Mouse (Mus musculus) limb, embryonic 13.5 days (tissue): ENCODE data around the gene Rapgef4. TPM values are rescaled to one million over a fixed set of nuclear protein-coding genes. Genes with fewer than 3 reads are reported as not detected.

Experiments
- ATAC-seq: fragments of 200-750 bp; cut with Nextera tagmentation; 2 replicates; pipeline ENCODE4 v1.8.0; 2017; ENCODE audit warnings: low read depth, moderate number of reproducible peaks, moderate TSS enrichment; ENCODE audit not compliant: low FRiP score
- H3K27ac ChIP-seq: fragments of 300-500 bp; sonication (generic); 2 replicates; pipeline ENCODE4 v1.5.1; 2015; ENCODE audit warnings: inconsistent platforms, mild to moderate bottlenecking, moderate library complexity
- H3K27me3 ChIP-seq: fragments of 300-500 bp; sonication (generic); 2 replicates; pipeline ENCODE4 v1.6.1; 2015; ENCODE audit warnings: mild to moderate bottlenecking, inconsistent platforms
- H3K36me3 ChIP-seq: fragments of 300-500 bp; sonication (generic); 2 replicates; pipeline ENCODE4 v1.6.1; 2015; ENCODE audit warnings: inconsistent platforms, mild to moderate bottlenecking, moderate library complexity
- H3K4me1 ChIP-seq: fragments of 300-500 bp; sonication (generic); 2 replicates; pipeline ENCODE4 v1.6.1; 2015; ENCODE audit warnings: inconsistent platforms
- H3K4me2 ChIP-seq: fragments of 300-500 bp; sonication (generic); replicated peaks from 2 replicates; pipeline ENCODE4 v1.6.1; 2015; ENCODE audit warnings: inconsistent platforms, mild to moderate bottlenecking, moderate library complexity
- H3K4me3 ChIP-seq: fragments of 300-500 bp; sonication (generic); 2 replicates; pipeline ENCODE4 v1.5.1; 2015; ENCODE audit warnings: moderate library complexity, mild to moderate bottlenecking, inconsistent platforms
- H3K9ac ChIP-seq: fragments of 300-500 bp; sonication (generic); 2 replicates; pipeline ENCODE4 v1.6.1; 2015; ENCODE audit warnings: mild to moderate bottlenecking, inconsistent platforms
- H3K9me3 ChIP-seq: fragments of 300-500 bp; sonication (generic); 2 replicates; pipeline ENCODE4 v1.6.1; 2016; ENCODE audit warnings: inconsistent platforms
- WGBS: fragments of 180-500 bp; shearing (Covaris S2); methylation state at CpG from one replicate; pipeline ENCODE4 v1.1.7; 2015; 5-methylcytosine and 5-hydroxymethylcytosine counted together
- polyA plus RNA-seq: library from polyadenylated mRNA; unstranded; fragments of >200 nt; fragmentation: Nextera tagmentation; extraction: Ambion mirVana; gene quantifications from 2 replicates; pipeline ENCODE4 v1.2.1, GENCODE M21; 2015

Rapgef4 gene
- polyA plus RNA-seq, 1 experiment from 2014 or later: 2.3 TPM

DNA sequence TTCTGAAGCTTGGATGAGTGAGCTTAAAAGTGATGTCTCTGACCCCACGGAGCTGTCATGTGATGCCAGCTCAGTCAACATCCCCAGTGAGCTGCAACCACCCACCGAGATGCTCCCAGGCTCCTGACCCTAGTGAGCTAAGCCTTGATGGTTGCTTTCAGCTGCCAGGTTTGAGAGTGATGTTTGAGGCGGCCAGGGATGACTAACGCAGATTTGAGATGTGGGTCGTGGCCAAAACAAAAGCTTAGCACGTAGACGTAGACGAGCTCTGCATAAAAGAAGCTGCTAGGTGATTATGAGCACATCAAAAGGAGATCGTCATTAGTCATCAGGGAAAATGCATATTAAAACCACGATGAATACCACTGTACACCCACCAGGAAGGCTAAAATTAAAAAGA, 16.8 kb upstream of the Rapgef4 start:
- WGBS: 45% methylated on average over 10 of the region's 10 CpGs
- Histone ChIP-seq H3K4me2 (no peak overlapping the region), H3K4me1 (peaks cover 8% of the 10 kb centered on the region), H3K9ac (no peak overlapping the region), H3K9me3 (no peaks in the 10 kb centered on the region), H3K36me3 (no peaks in the 10 kb centered on the region), H3K27ac (no peak overlapping the region), H3K4me3 (no peak overlapping the region), H3K27me3 (no peaks in the 10 kb centered on the region)
- no peak for ATAC-seq

DNA sequence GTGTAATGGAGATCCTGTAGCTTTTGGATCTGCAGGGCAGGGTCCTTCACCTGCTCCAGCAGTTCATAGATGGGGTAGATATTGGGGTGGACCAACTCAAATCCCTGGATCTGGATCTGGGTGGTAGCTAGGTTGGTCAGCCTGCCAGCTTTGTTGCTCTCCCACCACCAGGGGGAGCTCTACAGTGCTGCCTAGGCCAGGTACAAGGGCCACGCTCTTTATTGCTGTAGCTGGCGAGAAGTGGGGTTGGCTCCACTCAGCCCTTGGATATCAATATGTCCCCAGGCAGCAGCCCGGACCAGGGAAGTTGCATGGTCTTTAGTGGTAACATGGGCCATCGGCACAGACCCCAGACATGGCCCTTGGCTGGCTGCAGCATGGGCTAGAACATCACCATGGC, 15.6 kb upstream of the Rapgef4 start:
- H3K4me2 ChIP-seq: no peak overlapping the region
- no peak overlapping the region for H3K27ac ChIP-seq
- WGBS: 83% methylated on average over 4 of the region's 4 CpGs
- H3K4me1 ChIP-seq: peaks cover 8% of the 10 kb centered on the region
- H3K4me3 ChIP-seq: no peak overlapping the region
- no peaks in the 10 kb centered on the region for H3K36me3 ChIP-seq
- no peak overlapping the region for H3K9ac ChIP-seq
- no peak for ATAC-seq
- H3K9me3 ChIP-seq: no peaks in the 10 kb centered on the region
- H3K27me3 ChIP-seq: no peaks in the 10 kb centered on the region

- no peak overlapping the region for H3K4me3 ChIP-seq
- no peaks in the 10 kb centered on the region for H3K36me3 ChIP-seq
- WGBS: 17% methylated on average over 4 of the region's 4 CpGs
- H3K27ac ChIP-seq: no peak overlapping the region
- peak; percentile 71 for ATAC-seq
- H3K9ac ChIP-seq: no peak overlapping the region
- no peaks in the 10 kb centered on the region for H3K9me3 ChIP-seq
- peaks cover 20% of the 10 kb centered on the region for H3K4me1 ChIP-seq
- H3K27me3 ChIP-seq: no peaks in the 10 kb centered on the region
- no peak overlapping the region for H3K4me2 ChIP-seq
Measured at GRCm38 (mm10) chr2:71966737-71967136, 14.3 kb upstream of the Rapgef4 start.

DNA sequence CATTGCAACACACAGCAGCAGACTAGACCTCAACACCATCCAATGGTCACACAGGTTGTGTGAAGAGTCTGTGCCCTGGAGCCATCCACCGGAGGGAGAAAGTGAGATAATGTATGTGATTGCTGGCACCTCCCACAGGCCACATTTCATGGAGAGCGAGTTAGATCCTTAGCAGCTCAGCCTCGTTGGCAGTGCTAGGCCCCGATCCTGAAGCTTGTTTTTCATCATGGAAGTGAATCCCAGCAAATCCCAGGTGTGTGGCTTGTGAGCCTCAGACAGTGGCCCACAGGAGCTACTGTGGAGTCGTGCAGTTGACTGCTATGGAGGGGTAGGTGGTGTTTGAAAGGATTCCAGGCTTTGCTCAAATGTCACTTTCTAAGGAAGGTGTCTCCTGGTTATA, 13.2 kb upstream of the Rapgef4 start:
- no peak overlapping the region for H3K4me2 ChIP-seq
- no peak for ATAC-seq
- WGBS: 52% methylated on average over 5 of the region's 5 CpGs

DNA sequence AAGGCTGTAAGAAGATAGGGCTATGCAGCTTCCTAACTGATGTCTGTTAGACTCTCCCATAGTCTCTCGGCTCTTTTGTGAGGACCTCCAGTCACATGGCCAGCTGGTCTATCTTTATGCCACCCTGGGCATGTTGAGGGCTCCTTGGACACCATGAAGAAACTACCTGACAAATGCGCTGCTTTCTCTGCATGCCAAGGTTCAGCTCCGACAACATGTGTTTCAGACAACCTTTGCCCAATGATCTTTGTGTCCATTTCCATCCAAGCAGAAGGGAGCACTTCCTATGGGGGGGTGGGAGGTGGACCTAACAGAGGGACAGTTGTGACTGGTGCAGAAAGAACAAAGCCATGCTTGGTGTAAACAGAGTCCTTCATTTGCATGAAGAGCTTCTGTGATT, 7.4 kb upstream of the Rapgef4 start:
- no peak overlapping the region for H3K27ac ChIP-seq
- H3K27me3 ChIP-seq: no peaks in the 10 kb centered on the region
- no peak overlapping the region for H3K9ac ChIP-seq
- no peak overlapping the region for H3K4me2 ChIP-seq
- no peaks in the 10 kb centered on the region for H3K9me3 ChIP-seq
- WGBS: 65% methylated on average over 3 of the region's 3 CpGs
- no peak overlapping the region for H3K4me3 ChIP-seq
- no peaks in the 10 kb centered on the region for H3K36me3 ChIP-seq
- no peak for ATAC-seq
- H3K4me1 ChIP-seq: peaks cover 21% of the 10 kb centered on the region

More for the DNA sequence above, 13.2 kb upstream of the Rapgef4 start:
- no peaks in the 10 kb centered on the region for H3K36me3 ChIP-seq
- H3K4me3 ChIP-seq: no peak overlapping the region
- no peak overlapping the region for H3K27ac ChIP-seq
- H3K4me1 ChIP-seq: peaks cover 29% of the 10 kb centered on the region
- H3K9ac ChIP-seq: no peak overlapping the region
- H3K9me3 ChIP-seq: no peaks in the 10 kb centered on the region
- H3K27me3 ChIP-seq: no peaks in the 10 kb centered on the region

GRCm38 (mm10) chr2:71974143-71974846, 6.7 kb upstream of the Rapgef4 start:
- 76% methylated on average over 11 of the region's 11 CpGs for WGBS
- no peak overlapping the region for H3K9ac ChIP-seq
- ATAC-seq: no peak

DNA sequence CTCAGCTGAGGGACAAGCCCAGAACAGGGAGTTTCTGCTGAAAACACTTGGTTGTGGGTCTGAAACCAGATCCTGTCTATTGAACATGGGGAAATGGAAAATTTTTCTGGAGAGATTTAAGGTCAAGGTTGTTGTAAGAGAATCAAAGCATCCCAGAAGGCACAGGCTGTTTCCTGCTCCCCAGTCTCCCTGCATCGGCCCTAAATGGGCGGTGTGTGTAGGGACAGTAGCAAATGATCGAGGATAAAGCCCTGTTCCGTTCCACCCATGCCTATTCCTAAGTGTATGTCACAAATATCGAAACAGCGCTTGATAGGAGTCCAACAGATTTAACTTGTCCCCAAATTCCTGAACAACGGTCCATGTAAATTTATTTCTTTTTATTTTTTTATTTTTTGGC, 1.1 kb upstream of the Rapgef4 start:
- H3K4me2 ChIP-seq: no peak overlapping the region
- no peak overlapping the region for H3K9ac ChIP-seq
- peaks cover 5% of the 10 kb centered on the region; the same call in 1 of the 2 replicates for H3K4me1 ChIP-seq
- H3K27ac ChIP-seq: no peak overlapping the region
- H3K9me3 ChIP-seq: no peaks in the 10 kb centered on the region
- 84% methylated on average over 7 of the region's 7 CpGs for WGBS
- no peak overlapping the region for H3K4me3 ChIP-seq
- ATAC-seq: no peak
- peaks cover 43% of the 10 kb centered on the region for H3K27me3 ChIP-seq
- H3K36me3 ChIP-seq: no peaks in the 10 kb centered on the region

More at GRCm38 (mm10) chr2:71974143-71974846, 6.7 kb upstream of the Rapgef4 start:
- H3K36me3 ChIP-seq: no peaks in the 10 kb centered on the region
- H3K4me2 ChIP-seq: no peak overlapping the region
- peaks cover 21% of the 10 kb centered on the region for H3K4me1 ChIP-seq
- H3K9me3 ChIP-seq: no peaks in the 10 kb centered on the region
- H3K27ac ChIP-seq: no peak overlapping the region
- H3K4me3 ChIP-seq: no peak overlapping the region
- peaks cover 4% of the 10 kb centered on the region; the same call in 1 of the 2 replicates for H3K27me3 ChIP-seq

GRCm38 (mm10) chr2:71981343-71981851, 357 bp downstream of the Rapgef4 start:
- H3K4me1 ChIP-seq: peaks cover 5% of the 10 kb centered on the region; the same call in 1 of the 2 replicates
- 7% methylated on average over 24 of the region's 24 CpGs for WGBS
- no peaks in the 10 kb centered on the region for H3K36me3 ChIP-seq
- no peak for ATAC-seq
- H3K9ac ChIP-seq: peak overlapping the region; percentile 74
- H3K27me3 ChIP-seq: peaks cover 43% of the 10 kb centered on the region
- no peak overlapping the region for H3K27ac ChIP-seq
- peak overlapping the region; percentile 100 for H3K4me2 ChIP-seq
- no peaks in the 10 kb centered on the region for H3K9me3 ChIP-seq
- peak overlapping the region; percentile 63 for H3K4me3 ChIP-seq

GRCm38 (mm10) chr2:71981896-71982295, 856 bp downstream of the Rapgef4 start:
- H3K27me3 ChIP-seq: peaks cover 43% of the 10 kb centered on the region
- no peaks in the 10 kb centered on the region for H3K36me3 ChIP-seq
- no peaks in the 10 kb centered on the region for H3K9me3 ChIP-seq
- H3K27ac ChIP-seq: no peak overlapping the region
- peaks cover 5% of the 10 kb centered on the region; the same call in 1 of the 2 replicates for H3K4me1 ChIP-seq
- peak overlapping the region; percentile 100 for H3K4me2 ChIP-seq
- WGBS: 53% methylated on average over 6 of the region's 6 CpGs
- H3K4me3 ChIP-seq: no peak overlapping the region
- H3K9ac ChIP-seq: no peak overlapping the region
- ATAC-seq: no peak

- H3K27me3 ChIP-seq: peaks cover 43% of the 10 kb centered on the region
- 78% methylated on average over 10 of the region's 10 CpGs for WGBS
- no peak for ATAC-seq
Measured at GRCm38 (mm10) chr2:71982868-71983597, 2.0 kb downstream of the Rapgef4 start.

DNA sequence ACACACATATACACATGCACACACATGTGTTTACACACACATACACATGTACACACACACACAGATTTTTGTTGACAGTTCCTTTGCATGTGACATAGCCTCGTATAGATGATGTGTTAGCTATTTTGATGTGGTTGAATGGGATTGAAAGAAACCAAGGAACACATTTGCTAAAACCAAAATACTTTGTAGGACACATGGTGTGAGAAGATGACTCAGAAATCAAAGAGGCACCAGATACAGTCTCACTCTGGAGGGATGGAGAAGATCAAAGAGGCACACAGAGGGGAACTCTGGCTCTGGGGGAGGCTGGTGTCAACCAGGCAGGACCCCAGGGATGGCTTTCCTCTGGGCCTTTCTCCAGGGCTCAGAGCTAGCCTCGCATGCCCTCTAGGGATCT, 4.7 kb downstream of the Rapgef4 start:
- 63% methylated on average over 2 of the region's 2 CpGs for whole genome bisulfite sequencing
- Histone ChIP-seq H3K27ac (no peak overlapping the region), H3K36me3 (no peaks in the 10 kb centered on the region), H3K27me3 (peaks cover 25% of the 10 kb centered on the region), H3K9ac (no peak overlapping the region), H3K9me3 (no peaks in the 10 kb centered on the region), H3K4me3 (no peak overlapping the region), H3K4me1 (peaks cover 2% of the 10 kb centered on the region; the same call in 1 of the 2 replicates), H3K4me2 (no peak overlapping the region)
- ATAC-seq: no peak

More at GRCm38 (mm10) chr2:71982868-71983597, 2.0 kb downstream of the Rapgef4 start:
- Histone ChIP-seq H3K36me3 (no peaks in the 10 kb centered on the region), H3K4me3 (no peak overlapping the region), H3K27ac (no peak overlapping the region), H3K9me3 (no peaks in the 10 kb centered on the region), H3K4me2 (no peak overlapping the region), H3K9ac (no peak overlapping the region), H3K4me1 (peaks cover 5% of the 10 kb centered on the region; the same call in 1 of the 2 replicates)

GRCm38 (mm10) chr2:71986276-71986848, 5.3 kb downstream of the Rapgef4 start:
- H3K4me1 ChIP-seq: no peaks in the 10 kb centered on the region
- H3K9me3 ChIP-seq: no peaks in the 10 kb centered on the region
- H3K4me2 ChIP-seq: no peak overlapping the region
- no peak overlapping the region for H3K4me3 ChIP-seq
- no peak overlapping the region for H3K9ac ChIP-seq
- H3K36me3 ChIP-seq: no peaks in the 10 kb centered on the region
- H3K27ac ChIP-seq: no peak overlapping the region
- ATAC-seq: no peak
- WGBS: 73% methylated on average over 12 of the region's 12 CpGs
- peaks cover 20% of the 10 kb centered on the region for H3K27me3 ChIP-seq
